Mouse (Mus musculus) kidney, adult 2 months (tissue): Measurements from ENCODE around the gene Slc7a4.
"Not testable (repeated sequence)": the region's sequence is repeated elsewhere in the genome, so short reads cannot be mapped to it uniquely, and the experiment has no call there.

ENCODE experiments used
- CTCF ChIP-seq: fragments of 200-500 bp; conservative IDR thresholded peaks from 2 replicates; pipeline ENCODE4 v1.5.1; 2011; ENCODE audit warnings: low read depth, mild to moderate bottlenecking, control low read depth, low read length, moderate library complexity, mixed read lengths; ENCODE audit not compliant: insufficient read depth, insufficient read length
- POLR2A ChIP-seq: fragments of 200-500 bp; IDR thresholded peaks from one replicate; pipeline ENCODE4 v1.6.1; 2011; ENCODE audit warnings: low read depth, low read length, control low read depth

GRCm38 (mm10) chr16:17554702-17555101 is 28.3 kb downstream of the Slc7a4 start:
- TF ChIP-seq CTCF, POLR2A: not testable (repeated sequence)
